Mouse (Mus musculus): Measurements from ENCODE around the gene Wrap53.
"Not testable (repeated sequence)": the region's sequence is repeated elsewhere in the genome, so short reads cannot be mapped to it uniquely, and the experiment has no call there.

DNA sequence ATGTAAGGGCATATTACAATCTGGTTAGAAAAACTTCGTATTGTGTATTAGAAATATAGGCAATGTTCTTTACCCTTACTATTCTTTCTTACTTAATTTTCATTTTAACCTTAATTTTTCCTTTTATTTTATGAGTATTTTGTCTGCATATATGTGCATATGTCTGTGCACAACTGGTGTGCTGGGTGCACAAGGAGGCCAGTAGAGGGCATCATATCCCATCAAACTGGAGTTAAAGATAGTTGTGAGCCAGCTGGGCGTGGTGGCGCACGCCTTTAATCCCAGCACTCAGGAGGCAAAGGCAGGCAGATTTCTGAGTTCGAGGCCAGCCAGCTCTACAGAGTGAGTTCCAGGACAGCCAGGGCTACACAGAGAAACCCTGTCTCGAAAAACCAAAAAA is 49.3 kb downstream of the Wrap53 start:
- TF ChIP-seq CTCF (IDR thresholded peaks at IDR 0.05; ENCODE audit: control insufficient read depth, insufficient read depth, insufficient replicate concordance, low read depth, low read length); POLR2A (IDR thresholded peaks at IDR 0.05; ENCODE audit: control insufficient read depth, low read depth, low read length): not testable (repeated sequence)
